Mouse (Mus musculus) central nervous system, embryonic 14 days (tissue): ENCODE results near the gene En2. TPM values are rescaled to one million over a fixed set of nuclear protein-coding genes. Genes with fewer than 3 reads are reported as not detected.

Experiments
- polyA plus RNA-seq: library from polyadenylated mRNA; depleted of rRNA; stranded (reverse); fragments of >200 nt; gene quantifications from 2 replicates; pipeline ENCODE4 v1.2.3, GENCODE M21; 2012; rRNA removed

En2 gene
- polyA plus RNA-seq = 17.0 and 24.5 TPM in 2 replicates

GRCm38 (mm10) chr5:28165358-28166255, at the start of gene En2:
Gene En2, plus strand, starts transcription at chr5:28165694.

Other genes with a start within 250 kb of the En2 start
- 64.1 and 77.9 TPM in 2 replicates for gene Insig1, start 94.3 kb upstream of the En2 start, polyA plus RNA-seq
- 65.9 and 79.2 TPM in 2 replicates for gene Cnpy1, start 80.1 kb downstream of the En2 start, polyA plus RNA-seq
- gene Rbm33, start 151.4 kb downstream of the En2 start, polyA plus RNA-seq = 57.5 and 60.0 TPM in 2 replicates